Mouse (Mus musculus): ENCODE measurements around the gene Plekhb1.

Plekhb1 gene

GRCm38 (mm10) chr7:100656739-100657138 is 5.5 kb downstream of the Plekhb1 start:
- DNase-seq, result no peak

GRCm38 (mm10) chr7:100654441-100654840 is 7.8 kb downstream of the Plekhb1 start:
- DNase-seq, result no peak

GRCm38 (mm10) chr7:100653480-100654266 is 8.5 kb downstream of the Plekhb1 start:
- DNase-seq, result no peak

- DNase-seq, result no peak
Measured at GRCm38 (mm10) chr7:100651011-100651410, 11.2 kb downstream of the Plekhb1 start.

- DNase-seq, result no peak
Measured at GRCm38 (mm10) chr7:100650421-100650820, 11.8 kb downstream of the Plekhb1 start.

- no peak for DNase-seq
Measured at GRCm38 (mm10) chr7:100649826-100650225, 12.4 kb downstream of the Plekhb1 start.

- no peak for DNase-seq
Measured at GRCm38 (mm10) chr7:100649095-100649494, 13.1 kb downstream of the Plekhb1 start.

GRCm38 (mm10) chr7:100645147-100645546 is 17.1 kb downstream of the Plekhb1 start:
- DNase-seq, result peak; percentile 72 to 79

GRCm38 (mm10) chr7:100642413-100642812 is 19.8 kb downstream of the Plekhb1 start:
- no peak for DNase-seq

- DNase-seq, result peak in 1 of 2 experiments; percentile 65
Measured at GRCm38 (mm10) chr7:100637657-100638056, 24.6 kb downstream of the Plekhb1 start.

GRCm38 (mm10) chr7:100624538-100624937 is 37.7 kb downstream of the Plekhb1 start:
- DNase-seq, result peak; percentile 82 to 91

GRCm38 (mm10) chr7:100622277-100622676 is 39.9 kb downstream of the Plekhb1 start:
- DNase-seq, result no peak

GRCm38 (mm10) chr7:100616121-100616857 is 45.9 kb downstream of the Plekhb1 start:
- DNase-seq, result no peak

- DNase-seq, result no peak
Measured at GRCm38 (mm10) chr7:100608910-100609309, 53.3 kb downstream of the Plekhb1 start.

GRCm38 (mm10) chr7:100608130-100608741 is 54.0 kb downstream of the Plekhb1 start, which contains the start of gene Mrpl48:
TSS of gene Mrpl48 (minus strand) at chr7:100608301.
- peak; percentile 51 to 72 for DNase-seq

- DNase-seq, result peak; percentile 98 to 100
Measured at GRCm38 (mm10) chr7:100607214-100608129, 54.7 kb downstream of the Plekhb1 start, which contains the start of gene Rab6a. TSS of gene Rab6a (plus strand) at chr7:100607410.

- DNase-seq, result no peak
Measured at GRCm38 (mm10) chr7:100600211-100600610, 62.0 kb downstream of the Plekhb1 start.

GRCm38 (mm10) chr7:100593349-100593748 is 68.9 kb downstream of the Plekhb1 start:
- DNase-seq, result no peak

Measured in kidney, postnatal 25 days (tissue).